22 mouse cellular contexts compared by ENCODE assay signal in genomic region chrX:99430358-99430757, GRCm38 (mm10). TPM values are rescaled to one million over a fixed set of nuclear protein-coding genes. Genes with fewer than 3 reads are reported as not detected.
A peak's percentile ranks its signal among the peaks of the same experiment; 100 is the strongest.
DNase-seq lines count a peak whose midpoint lies in the region; ATAC-seq and TF ChIP-seq lines count a peak whose summit lies in the region.
"Had no signal": no experiment of that assay in that cellular context is flagged by ENCODE, and none has a peak within 500 bp of the region (broad histone marks: within the 10 kb centered on the region; RNA-seq: fewer than 3 reads in every experiment).

No protein-coding gene starts in this region.

- peaks cover 2% of the 10 kb centered on the region; the same call in 1 of the 2 replicates for H3K4me1 ChIP-seq in forebrain, embryonic 14.5 days (ENCODE audit: control insufficient read depth, insufficient read depth, low read length)
- H3K4me1 ChIP-seq in forebrain, embryonic 11.5 days (replicated peaks; ENCODE audit: control insufficient read depth, insufficient read depth, low read length), result peaks cover 2% of the 10 kb centered on the region; the same call in 1 of the 2 replicates
- peaks cover 11% of the 10 kb centered on the region for H3K4me1 ChIP-seq in forebrain, embryonic 16.5 days (replicated peaks; ENCODE audit: control insufficient read depth, insufficient read depth, low read length)
- H3K4me1 ChIP-seq in forebrain, embryonic 13.5 days, result peaks cover 65% of the 10 kb centered on the region

- peak; percentile 45 for DNase-seq in forebrain, embryonic 14.5 days (ENCODE audit: low spot score)
- no peak for DNase-seq in forebrain, embryonic 11.5 days (ENCODE audit: low spot score)
- DNase-seq in brain, embryonic 14.5 days (ENCODE audit: low read depth), result peak; percentile 69
- no peak for DNase-seq in spleen, postnatal 10 days (ENCODE audit: low spot score in 2 of 2)
- DNase-seq: adrenal gland, adult 2 months; adrenal gland, adult 8-10 months; adrenal gland, postnatal 10 days; adrenal gland, postnatal 14 days; adrenal gland, postnatal 25 days; adrenal gland, postnatal 36 days; B cell, adult 2 months; cerebellum, adult 11 months; cerebellum, adult 11-12 months; cerebellum, adult 18-20 months; cerebellum, adult 2 months had no signal

- no peak for ATAC-seq in forebrain, embryonic 14.5 days
- ATAC-seq in forebrain, embryonic 11.5 days (replicated peaks; ENCODE audit: low FRiP score), result no peak
- peak; percentile 51 for ATAC-seq in forebrain, embryonic 16.5 days
- ATAC-seq in forebrain, embryonic 13.5 days, result no peak
- ATAC-seq: activated CD4-positive, CD25-positive, alpha-beta regulatory T cell, adult 4 months; CD4-positive, CD25-positive, alpha-beta regulatory T cell, adult 4 months; Patski had no signal

- H3K36me3 ChIP-seq in forebrain, embryonic 14.5 days (ENCODE audit: control insufficient read depth, insufficient read depth, low read length), result no peaks in the 10 kb centered on the region
- no peaks in the 10 kb centered on the region for H3K36me3 ChIP-seq in forebrain, embryonic 11.5 days (ENCODE audit: control insufficient read depth, insufficient read depth, low read length)
- no peaks in the 10 kb centered on the region for H3K36me3 ChIP-seq in forebrain, embryonic 16.5 days (ENCODE audit: control insufficient read depth, insufficient read depth)
- H3K36me3 ChIP-seq in forebrain, embryonic 13.5 days (ENCODE audit: poor library complexity, severe bottlenecking), result no peaks in the 10 kb centered on the region
- H3K36me3 ChIP-seq: G1E had no signal

- H3K9ac ChIP-seq in forebrain, embryonic 14.5 days (ENCODE audit: low read length), result no peak overlapping the region
- H3K9ac ChIP-seq in forebrain, embryonic 11.5 days (ENCODE audit: low read length), result no peak overlapping the region
- H3K9ac ChIP-seq in forebrain, embryonic 16.5 days (replicated peaks; ENCODE audit: low read depth, low read length), result no peak overlapping the region
- no peak overlapping the region for H3K9ac ChIP-seq in forebrain, embryonic 13.5 days

- TF ChIP-seq CTCF in brain, embryonic 14.5 days (IDR thresholded peaks at IDR 0.05; ENCODE audit: borderline replicate concordance, extremely low read depth, insufficient read depth, insufficient read length), result no peak

- WGBS in forebrain, embryonic 14.5 days, result 46% methylated on average over 4 of the region's 4 CpGs
- 72% methylated on average over 4 of the region's 4 CpGs for WGBS in forebrain, embryonic 11.5 days
- 29% methylated on average over 4 of the region's 4 CpGs for WGBS in forebrain, embryonic 16.5 days
- 41% methylated on average over 4 of the region's 4 CpGs for WGBS in forebrain, embryonic 13.5 days

- H3K4me3 ChIP-seq in forebrain, embryonic 14.5 days (ENCODE audit: low read depth, low read length), result no peak overlapping the region
- no peak overlapping the region for H3K4me3 ChIP-seq in forebrain, embryonic 11.5 days (ENCODE audit: low read depth, low read length)
- no peak overlapping the region for H3K4me3 ChIP-seq in forebrain, embryonic 16.5 days (replicated peaks; ENCODE audit: low read length)
- no peak overlapping the region for H3K4me3 ChIP-seq in forebrain, embryonic 13.5 days

- H3K4me2 ChIP-seq in forebrain, embryonic 14.5 days (ENCODE audit: low read length), result no peak overlapping the region
- no peak overlapping the region for H3K4me2 ChIP-seq in forebrain, embryonic 11.5 days (ENCODE audit: low read depth, low read length, severe bottlenecking)
- H3K4me2 ChIP-seq in forebrain, embryonic 16.5 days (ENCODE audit: low read length), result no peak overlapping the region
- H3K4me2 ChIP-seq in forebrain, embryonic 13.5 days, result no peak overlapping the region

- no peak for TF ChIP-seq POLR2A in brain, embryonic 14.5 days (IDR thresholded peaks at IDR 0.05; ENCODE audit: borderline replicate concordance, extremely low read depth, insufficient read depth, insufficient read length, poor library complexity, severe bottlenecking)

- H3K27ac ChIP-seq in forebrain, embryonic 14.5 days (ENCODE audit: low read depth, low read length), result 0 out of 2 replicates have a peak overlapping the region, but pooled peaks have one; percentile 27
- no peak overlapping the region for H3K27ac ChIP-seq in forebrain, embryonic 11.5 days (ENCODE audit: low read depth, low read length)
- no peak overlapping the region for H3K27ac ChIP-seq in forebrain, embryonic 16.5 days (ENCODE audit: low read length)
- no peak overlapping the region for H3K27ac ChIP-seq in forebrain, embryonic 13.5 days

- no peaks in the 10 kb centered on the region for H3K9me3 ChIP-seq in forebrain, embryonic 14.5 days (replicated peaks; ENCODE audit: control insufficient read depth, low read length)
- H3K9me3 ChIP-seq in forebrain, embryonic 11.5 days (ENCODE audit: control insufficient read depth, low read length), result no peaks in the 10 kb centered on the region
- H3K9me3 ChIP-seq in forebrain, embryonic 16.5 days (ENCODE audit: control insufficient read depth, low read length), result no peaks in the 10 kb centered on the region
- H3K9me3 ChIP-seq in forebrain, embryonic 13.5 days (replicated peaks), result no peaks in the 10 kb centered on the region
- H3K9me3 ChIP-seq: G1E had no signal

- H3K27me3 ChIP-seq in forebrain, embryonic 14.5 days (replicated peaks; ENCODE audit: control insufficient read depth, insufficient read depth, low read length), result peaks cover 4% of the 10 kb centered on the region; the same call in 1 of the 2 replicates
- H3K27me3 ChIP-seq in forebrain, embryonic 11.5 days (ENCODE audit: control insufficient read depth, insufficient read depth, low read length), result peaks cover 37% of the 10 kb centered on the region
- H3K27me3 ChIP-seq in forebrain, embryonic 16.5 days (replicated peaks; ENCODE audit: control insufficient read depth, insufficient read depth, low read length), result peaks cover 8% of the 10 kb centered on the region; the same call in 1 of the 2 replicates
- peaks cover 41% of the 10 kb centered on the region for H3K27me3 ChIP-seq in forebrain, embryonic 13.5 days
- H3K27me3 ChIP-seq: CH12.LX had no signal

RNA-seq across cellular contexts. Expression of gene Pja1, which starts 40.7 kb away (rescaled TPM):
- polyA plus RNA-seq in forebrain, embryonic 14.5 days (2014; fragmentation: Nextera tagmentation; extraction: Ambion mirVana), result 328 and 377 TPM in 2 replicates
- 228 TPM in 2 replicates for polyA plus RNA-seq in forebrain, embryonic 11.5 days (2014; fragmentation: Nextera tagmentation; extraction: Ambion mirVana)
- polyA plus RNA-seq in forebrain, embryonic 16.5 days (2015; fragmentation: Nextera tagmentation; extraction: Ambion mirVana), result 408 and 409 TPM in 2 replicates
- 316 and 321 TPM in 2 replicates for polyA plus RNA-seq in forebrain, embryonic 13.5 days (2015; fragmentation: Nextera tagmentation; extraction: Ambion mirVana)
- 241 and 242 TPM in 2 replicates for polyA plus RNA-seq in brain, embryonic 14.5 days (2012; rRNA removed)

Comparison
In these comparisons a context has a peak if more than half of its experiments do, and no peak if none do; other contexts are left out.
1. DNase-seq: peak in forebrain, embryonic 14.5 days (single experiment) and brain, embryonic 14.5 days (single experiment); none in forebrain, embryonic 11.5 days (single experiment) and spleen, postnatal 10 days (0 of 2).